Mouse (Mus musculus) right cerebral cortex, postnatal 10 days (tissue): ENCODE measurements around the gene Adarb2.
A peak's percentile ranks its signal among the peaks of the same experiment; 100 is the strongest.
"Not testable (repeated sequence)": the region's sequence is repeated elsewhere in the genome, so short reads cannot be mapped to it uniquely, and the experiment has no call there.

Source experiments
- DNase-seq, 2 experiments: peaks; one replicate each; pipeline ENCODE4 v3.0.0; 2021; ENCODE audit warnings: low spot score in 2 of 2

Gene Adarb2

GRCm38 (mm10) chr13:8584257-8585005 is 381.8 kb downstream of the Adarb2 start:
- peak; percentile 56 to 62 for DNase-seq

GRCm38 (mm10) chr13:8587447-8587846 is 384.8 kb downstream of the Adarb2 start:
- DNase-seq = no peak

- DNase-seq = no peak
These were observed 387.8 kb downstream of the Adarb2 start for GRCm38 (mm10) chr13:8590460-8590859.

- no peak for DNase-seq
These were observed 394.4 kb downstream of the Adarb2 start for GRCm38 (mm10) chr13:8596977-8597646.

GRCm38 (mm10) chr13:8597647-8598017 is 395.0 kb downstream of the Adarb2 start:
- DNase-seq = peak in 1 of 2 experiments; percentile 31

- DNase-seq = no peak
These were observed 403.0 kb downstream of the Adarb2 start for GRCm38 (mm10) chr13:8605645-8606044.

- no peak for DNase-seq
These were observed 405.4 kb downstream of the Adarb2 start for GRCm38 (mm10) chr13:8608040-8608439.

GRCm38 (mm10) chr13:8608918-8609317 is 406.3 kb downstream of the Adarb2 start:
- not testable (repeated sequence) for DNase-seq

GRCm38 (mm10) chr13:8610956-8611355 is 408.3 kb downstream of the Adarb2 start:
- DNase-seq = no peak

- DNase-seq = no peak
These were observed 410.1 kb downstream of the Adarb2 start for GRCm38 (mm10) chr13:8612618-8613391.

- no peak for DNase-seq
These were observed 414.0 kb downstream of the Adarb2 start for GRCm38 (mm10) chr13:8616685-8617084.

GRCm38 (mm10) chr13:8622263-8622662 is 419.6 kb downstream of the Adarb2 start:
- no peak for DNase-seq

- no peak for DNase-seq
These were observed 426.9 kb downstream of the Adarb2 start for GRCm38 (mm10) chr13:8629565-8629964.

GRCm38 (mm10) chr13:8631618-8632017 is 429.0 kb downstream of the Adarb2 start:
- DNase-seq = no peak

- no peak for DNase-seq
These were observed 429.4 kb downstream of the Adarb2 start for GRCm38 (mm10) chr13:8632072-8632471.

- DNase-seq = no peak
These were observed 431.0 kb downstream of the Adarb2 start for GRCm38 (mm10) chr13:8633385-8634337.

- no peak for DNase-seq
These were observed 439.4 kb downstream of the Adarb2 start for GRCm38 (mm10) chr13:8642084-8642483.

- no peak for DNase-seq
These were observed 441.3 kb downstream of the Adarb2 start for GRCm38 (mm10) chr13:8643920-8644319.

- DNase-seq = no peak
These were observed 442.4 kb downstream of the Adarb2 start for GRCm38 (mm10) chr13:8644805-8645679.

- no peak for DNase-seq
These were observed 446.6 kb downstream of the Adarb2 start for GRCm38 (mm10) chr13:8649261-8649660.
